Mouse (Mus musculus): Measurements from ENCODE around the gene G6pc3.
"Not testable (repeated sequence)": the region's sequence is repeated elsewhere in the genome, so short reads cannot be mapped to it uniquely, and the experiment has no call there.

Gene G6pc3

DNA sequence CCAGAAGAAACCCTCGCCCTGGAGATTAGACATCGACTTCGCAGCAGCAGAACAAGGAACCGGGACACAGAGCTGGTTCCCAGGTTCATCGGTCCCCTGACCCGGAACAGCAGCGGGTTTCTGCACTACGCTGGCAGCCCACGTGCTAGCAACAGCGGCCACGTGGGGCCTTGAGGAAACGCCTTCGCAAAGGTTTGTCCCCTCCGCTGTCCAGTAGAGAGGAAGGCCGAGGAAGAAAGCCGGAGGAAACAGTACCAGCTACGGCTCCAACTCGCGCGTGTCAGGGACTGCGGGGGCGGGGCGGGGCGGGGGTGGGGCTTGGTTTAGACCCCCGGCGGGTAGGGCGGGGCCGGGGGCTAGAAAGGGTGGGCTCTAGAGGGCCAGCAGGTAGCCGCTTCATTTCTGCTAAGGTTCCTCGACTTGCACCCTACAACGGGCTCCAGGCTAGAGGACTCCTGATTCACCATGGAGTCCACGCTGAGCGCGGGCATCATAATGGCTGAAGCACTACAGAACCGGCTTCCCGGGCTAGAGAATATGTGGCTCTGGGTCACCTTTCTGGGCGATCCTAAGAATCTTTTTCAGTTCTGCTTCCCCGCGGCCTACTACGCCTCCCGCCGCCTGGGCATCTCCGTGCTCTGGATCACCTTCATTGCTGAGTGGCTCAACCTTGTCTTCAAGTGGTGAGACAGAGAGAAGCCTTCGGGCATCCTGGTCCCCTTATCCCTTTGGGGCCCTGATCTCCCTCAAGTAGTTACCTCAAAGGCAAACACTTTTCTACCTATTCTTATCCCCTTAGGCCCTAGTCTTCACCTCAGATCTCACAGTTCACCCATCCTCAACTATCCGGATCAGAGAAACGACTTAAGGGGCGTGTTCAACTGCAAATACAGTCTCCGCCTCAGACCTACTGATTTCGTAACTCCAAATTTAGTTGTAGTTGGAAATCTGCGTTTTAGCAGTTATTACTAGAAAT lies at the start of gene G6pc3:
Gene G6pc3, plus strand, starts transcription at position 160 of the 976 bp plus-strand sequence.
- peak; percentile 89 for DNase-seq

DNA sequence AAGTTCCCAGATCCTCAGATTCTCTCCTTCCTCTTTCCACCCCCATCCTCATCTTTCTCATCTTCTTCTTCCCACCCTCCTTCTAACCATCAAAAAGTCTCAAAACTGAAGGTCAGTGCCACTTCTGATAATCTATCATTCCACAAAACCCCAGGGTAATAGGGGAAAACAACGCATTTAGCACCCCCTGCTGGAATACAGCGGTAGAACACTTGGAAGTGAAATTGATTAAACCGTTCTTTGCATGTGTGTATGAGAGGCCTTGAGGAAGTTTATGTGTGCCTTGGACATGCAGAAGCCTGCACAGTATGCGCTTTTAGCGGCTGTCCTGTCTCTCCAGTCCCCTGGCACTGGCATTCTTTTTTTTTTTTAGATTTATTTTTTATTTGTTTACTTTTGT lies 48.9 kb upstream of the G6pc3 start:
- DNase-seq: peak; percentile 63 to 78

DNA sequence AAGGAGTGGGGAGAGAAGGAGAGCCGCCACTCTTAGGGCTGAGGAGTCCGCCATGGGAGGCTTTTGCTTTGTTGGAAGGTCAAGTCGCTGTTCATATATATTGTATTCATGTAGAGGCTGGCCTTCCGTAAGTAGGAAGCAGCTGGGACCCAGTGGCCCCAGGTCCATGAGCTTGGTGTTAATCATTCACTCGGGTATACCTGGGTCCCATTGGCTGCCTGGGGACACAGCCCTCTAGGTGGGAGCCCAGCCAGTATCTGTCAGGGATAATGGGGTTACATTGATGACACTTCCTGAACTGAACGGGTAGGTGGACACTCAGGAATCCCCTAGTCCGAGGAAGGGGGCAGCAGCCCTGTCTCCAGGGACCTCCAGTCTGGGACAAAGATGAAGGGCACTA lies 47.1 kb upstream of the G6pc3 start:
- no peak for DNase-seq

DNA sequence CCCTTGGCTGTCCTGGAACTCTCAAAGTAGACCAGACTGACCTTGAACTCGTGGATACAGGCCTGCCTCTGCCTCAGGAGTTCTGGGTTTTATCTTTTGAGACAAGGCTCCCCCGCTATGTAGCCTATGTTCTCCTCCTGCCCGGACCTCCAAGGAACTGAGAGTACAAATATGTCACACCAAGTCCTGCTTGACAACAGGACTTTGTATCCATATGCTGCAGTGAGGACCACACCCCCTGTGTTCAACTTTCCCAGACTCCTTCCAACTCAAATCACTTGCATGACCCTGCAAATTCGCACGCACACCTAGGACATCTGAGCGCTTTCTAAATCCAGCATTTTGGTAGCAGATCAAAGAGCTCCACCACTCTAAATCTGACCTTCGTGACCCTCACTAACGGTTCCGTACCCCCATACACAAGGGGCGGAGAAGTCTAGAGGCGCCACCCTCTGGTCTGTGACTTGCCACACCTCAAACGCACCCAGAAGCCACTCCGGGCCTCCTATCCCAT lies 44.4 kb upstream of the G6pc3 start:
- DNase-seq: no peak

DNA sequence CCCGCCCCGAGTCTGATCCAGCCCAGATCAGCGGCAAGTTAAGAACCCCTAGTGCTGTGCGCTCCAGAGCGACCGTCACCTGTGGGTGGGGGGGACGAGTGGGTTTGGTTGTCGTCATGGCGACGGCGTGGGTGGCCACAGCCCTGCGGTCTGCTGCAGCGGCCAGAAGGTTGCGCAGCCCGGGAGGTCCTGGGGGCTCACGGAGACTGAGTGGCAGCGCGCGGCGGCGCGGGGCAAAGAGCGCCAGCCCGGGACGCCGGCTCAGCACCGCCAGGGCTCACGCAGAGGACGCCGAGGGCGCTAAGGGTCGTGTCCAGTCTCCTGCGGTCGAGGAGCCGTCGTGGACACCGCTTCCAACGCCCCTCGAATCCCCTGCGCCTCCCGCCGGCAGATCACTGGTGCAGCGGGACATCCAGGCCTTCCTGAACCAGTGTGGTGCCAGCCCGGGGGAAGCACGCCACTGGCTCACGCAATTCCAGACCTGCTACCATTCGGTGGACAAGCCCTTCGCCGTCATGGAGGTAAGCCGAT lies 43.9 kb upstream of the G6pc3 start, which contains the start of gene Nags:
Gene Nags, plus strand, starts transcription at position 43 of the 531 bp plus-strand sequence.
- no peak for DNase-seq

DNA sequence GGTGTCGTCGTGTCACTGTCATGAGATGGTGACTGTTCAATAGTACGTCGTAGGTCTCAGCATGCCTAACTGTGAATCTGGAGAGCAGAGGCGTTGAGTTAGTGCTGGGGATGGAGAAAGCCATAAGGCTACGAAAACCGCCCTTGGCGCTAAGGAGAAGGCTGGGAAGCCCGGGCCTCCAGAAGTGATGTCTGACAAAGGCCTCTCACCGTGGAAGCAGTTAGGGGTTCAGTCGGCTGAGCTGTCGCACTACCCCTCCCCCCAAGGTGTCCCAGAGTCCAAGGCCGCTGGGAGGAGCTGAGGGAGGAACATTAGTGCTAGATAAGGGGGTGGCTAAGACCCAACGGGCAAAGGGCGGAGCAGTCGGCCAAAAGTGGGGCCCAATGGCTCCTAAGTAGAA lies 43.4 kb upstream of the G6pc3 start:
- DNase-seq: no peak

DNA sequence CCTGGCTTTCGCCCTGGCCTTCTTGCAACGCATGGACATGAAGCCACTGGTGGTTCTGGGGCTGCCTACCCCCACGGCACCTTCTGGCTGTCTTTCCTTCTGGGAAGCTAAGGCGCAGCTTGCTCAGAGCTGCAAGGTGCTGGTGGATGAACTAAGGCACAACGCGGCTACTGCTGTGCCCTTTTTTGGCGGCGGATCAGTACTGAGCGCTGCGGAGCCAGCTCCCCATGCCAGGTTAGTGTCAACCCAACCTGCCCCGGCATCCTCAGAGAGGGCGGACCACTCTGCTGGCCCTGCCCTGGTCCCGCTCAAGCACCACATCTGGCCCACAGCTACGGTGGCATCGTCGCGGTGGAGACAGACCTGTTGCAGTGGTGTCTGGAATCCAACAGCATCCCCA lies 42.9 kb upstream of the G6pc3 start:
- DNase-seq: no peak

DNA sequence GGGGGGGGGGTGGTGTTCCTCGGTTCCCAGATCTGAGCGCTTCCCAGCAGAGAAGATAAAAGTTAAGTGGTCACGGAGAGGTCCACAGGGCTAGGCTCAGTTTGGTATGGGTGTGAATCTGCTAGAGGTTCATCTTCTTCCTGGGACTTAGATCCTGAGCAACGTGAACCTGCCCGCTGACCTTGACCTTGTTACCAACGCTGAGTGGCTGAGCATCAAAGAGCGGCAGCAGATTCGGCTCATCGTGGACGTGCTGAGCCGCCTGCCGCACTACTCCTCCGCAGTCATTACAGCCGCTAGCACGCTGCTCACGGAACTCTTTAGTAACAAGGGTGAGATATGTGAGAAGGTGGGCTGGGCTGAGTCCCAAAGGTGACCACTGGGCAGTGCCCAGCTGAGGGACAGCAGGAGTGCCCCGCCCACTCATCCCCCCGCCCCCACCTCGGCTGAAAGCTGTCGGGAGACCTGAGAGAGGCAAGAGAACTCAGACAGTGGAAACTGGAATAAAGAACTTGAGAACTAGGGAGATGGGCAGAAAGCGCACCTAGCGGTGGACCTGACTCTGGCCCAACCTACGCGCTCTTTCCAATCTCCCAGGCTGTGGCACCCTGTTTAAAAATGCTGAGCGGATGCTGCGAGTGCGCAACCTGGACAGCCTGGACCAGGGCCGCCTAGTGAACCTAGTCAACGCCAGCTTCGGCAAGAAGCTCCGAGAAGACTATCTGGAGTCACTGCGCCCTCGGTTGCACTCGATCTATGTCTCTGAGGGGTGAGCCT lies 42.0 kb upstream of the G6pc3 start:
- DNase-seq: no peak

DNA sequence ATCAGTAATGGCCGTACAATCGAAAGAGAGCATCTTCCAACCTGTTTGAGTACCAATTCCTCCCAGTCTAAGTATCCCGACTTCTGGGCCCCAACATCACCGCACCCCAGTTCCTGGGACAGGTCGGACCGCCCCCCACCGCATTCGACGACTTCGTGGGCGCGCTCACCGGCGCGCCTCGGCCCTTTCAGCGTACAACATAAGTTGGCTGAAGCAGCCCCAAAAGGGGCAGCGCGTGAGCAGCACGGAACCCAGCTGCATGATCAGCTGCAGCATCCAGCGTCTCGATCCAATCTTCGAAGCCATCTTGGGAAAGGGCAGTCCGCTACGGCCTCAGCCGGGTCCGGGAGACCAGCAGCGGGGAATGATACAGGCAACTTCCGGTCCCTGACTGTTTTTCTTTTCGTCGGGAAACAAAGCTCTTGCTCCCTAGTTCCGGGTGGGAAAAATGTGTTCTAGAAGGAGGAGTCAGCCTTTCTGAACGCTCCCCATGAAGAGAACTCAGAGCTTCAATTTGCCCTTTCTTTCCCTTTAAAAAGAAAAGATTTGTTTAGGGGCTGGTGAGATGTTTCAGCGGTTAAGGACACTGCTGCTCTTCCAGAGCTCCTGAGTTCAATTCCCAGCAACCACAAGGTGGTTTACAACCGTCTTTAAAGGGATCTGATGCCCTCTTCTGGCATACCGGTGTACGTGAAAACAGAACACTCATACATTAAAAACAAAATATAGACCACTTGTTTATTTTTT lies 33.2 kb upstream of the G6pc3 start, which contains the start of gene Tmem101:
Gene Tmem101, minus strand, starts transcription at position 366 of the 747 bp plus-strand sequence.
- DNase-seq: peak; percentile 89

DNA sequence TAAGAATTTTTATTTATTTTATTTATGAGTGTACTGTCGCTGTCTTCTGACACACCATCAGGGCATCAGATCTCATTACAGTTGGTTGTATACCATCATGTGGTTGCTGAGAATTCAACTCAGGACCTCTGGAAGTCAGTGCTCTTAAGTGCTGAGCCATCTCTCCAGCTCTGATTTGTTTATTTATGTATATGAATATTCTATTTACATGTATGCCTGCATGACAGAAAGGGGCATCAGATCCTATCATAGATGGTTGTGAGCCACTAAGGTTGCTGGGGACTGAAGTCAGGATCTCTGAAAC lies 32.7 kb upstream of the G6pc3 start:
- DNase-seq: no peak

DNA sequence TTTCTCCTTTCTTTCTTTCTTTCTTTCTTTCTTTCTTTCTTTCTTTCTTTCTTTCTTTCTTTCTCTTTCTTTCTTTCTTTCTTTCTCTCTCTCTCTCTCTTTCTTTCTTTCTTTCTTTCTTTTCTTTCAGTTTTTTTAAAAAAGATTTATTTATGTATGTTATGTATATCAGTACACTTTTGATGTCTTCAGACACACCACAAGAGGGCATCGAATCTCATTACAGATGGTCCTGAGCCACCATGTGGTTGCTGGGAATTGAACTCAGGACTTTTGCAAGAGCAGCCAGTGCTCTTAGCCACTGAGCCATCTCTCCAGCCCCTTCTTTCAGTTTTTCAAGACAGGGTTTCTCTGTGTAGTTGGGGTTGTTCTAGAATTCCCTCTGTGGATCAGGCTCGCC lies 31.4 kb upstream of the G6pc3 start:
- not testable (repeated sequence) for DNase-seq

DNA sequence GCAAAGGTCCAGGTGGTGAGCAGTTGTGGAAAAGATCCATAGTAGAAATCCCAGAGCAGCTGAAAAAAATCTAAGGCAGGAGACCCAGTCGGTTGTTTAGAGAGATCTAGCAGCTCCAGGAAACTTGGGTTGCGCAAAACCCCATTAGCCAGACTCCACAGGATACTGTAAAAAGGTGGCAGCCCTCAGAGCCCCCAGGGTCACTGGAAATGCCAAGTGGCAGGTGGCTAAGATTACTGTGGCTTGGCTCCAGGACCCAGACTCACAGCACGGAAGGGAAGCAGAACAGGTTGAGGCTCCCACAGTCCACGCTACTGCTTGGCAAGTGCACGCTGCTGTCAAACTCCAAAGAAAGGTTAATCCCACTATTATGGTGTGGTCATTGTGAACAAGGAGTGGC lies 29.6 kb upstream of the G6pc3 start:
- DNase-seq: peak; percentile 69 to 72

DNA sequence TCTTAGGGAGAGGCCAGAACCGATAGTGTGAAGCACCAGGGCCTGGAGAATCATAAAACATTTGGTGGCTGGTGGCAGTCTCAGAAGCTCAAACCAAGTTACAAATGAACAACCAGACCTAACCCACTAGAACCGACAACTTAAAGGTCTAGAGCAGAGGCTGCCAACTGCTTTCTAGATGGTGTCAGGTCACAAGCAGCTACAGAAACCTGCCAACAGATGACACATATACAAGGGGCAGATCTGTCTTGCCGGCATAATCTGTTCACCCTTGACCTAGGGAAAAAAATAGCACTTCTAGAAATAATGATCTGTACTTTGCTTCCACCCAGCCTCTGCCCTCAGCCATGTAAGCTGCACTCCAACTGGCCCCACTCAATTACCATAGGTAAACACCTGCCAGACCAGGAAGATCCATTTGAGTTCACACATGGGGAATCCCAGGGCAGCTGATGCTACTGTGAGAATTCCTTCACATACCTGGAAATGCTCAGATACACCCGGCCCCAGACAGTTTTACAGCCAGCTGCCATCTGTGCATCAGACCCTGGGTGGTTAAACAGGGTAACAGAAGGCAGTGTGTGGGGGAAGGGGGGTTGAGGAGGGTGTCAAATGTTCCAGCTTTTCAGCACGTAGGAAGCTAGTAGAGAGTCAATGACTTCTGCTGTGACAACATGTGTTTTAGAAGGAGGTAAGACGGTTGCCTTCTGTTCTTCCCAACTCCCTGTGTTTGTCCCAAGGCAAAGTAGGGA lies 23.3 kb upstream of the G6pc3 start:
- peak; percentile 59 to 71 for DNase-seq

DNA sequence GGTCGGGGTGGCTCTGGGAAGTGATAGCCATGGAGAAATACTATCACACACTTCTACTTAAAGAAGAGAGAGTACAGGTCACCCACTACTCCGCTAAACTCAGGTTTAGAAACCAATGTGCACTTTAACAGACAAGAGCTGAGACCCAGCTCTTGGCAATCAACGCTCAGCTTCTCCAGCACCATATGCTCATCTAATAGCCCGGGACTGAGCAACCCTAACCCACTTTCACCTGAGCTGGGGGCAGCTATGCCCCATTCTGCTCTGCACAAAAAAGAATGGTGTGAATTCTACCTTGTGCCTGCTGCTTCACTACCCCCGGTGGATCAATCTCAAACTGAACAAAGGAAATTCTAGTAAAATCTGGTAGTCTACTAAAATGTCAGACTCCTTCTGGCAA lies 21.9 kb upstream of the G6pc3 start:
- peak; percentile 31 to 36 for DNase-seq

DNA sequence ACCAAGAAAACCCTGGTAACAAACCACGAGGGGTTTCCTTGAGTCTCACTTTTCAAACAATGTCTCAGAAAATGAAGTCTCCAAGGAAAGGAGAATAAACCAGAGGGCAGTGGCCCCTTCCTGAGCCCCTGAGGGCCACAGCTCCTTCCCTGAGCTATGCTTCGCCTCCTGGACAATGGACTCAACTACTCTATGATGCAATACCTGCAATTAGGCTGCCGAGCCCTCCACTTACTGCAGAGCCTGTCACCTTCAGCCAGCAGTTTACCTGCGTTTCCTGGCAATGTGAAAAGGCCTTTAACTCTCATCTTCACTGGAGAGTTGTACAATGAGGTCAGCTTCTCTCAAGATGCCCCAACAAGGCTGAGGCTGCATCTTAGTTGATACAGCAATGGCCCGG lies 20.7 kb upstream of the G6pc3 start:
- DNase-seq: no peak

DNA sequence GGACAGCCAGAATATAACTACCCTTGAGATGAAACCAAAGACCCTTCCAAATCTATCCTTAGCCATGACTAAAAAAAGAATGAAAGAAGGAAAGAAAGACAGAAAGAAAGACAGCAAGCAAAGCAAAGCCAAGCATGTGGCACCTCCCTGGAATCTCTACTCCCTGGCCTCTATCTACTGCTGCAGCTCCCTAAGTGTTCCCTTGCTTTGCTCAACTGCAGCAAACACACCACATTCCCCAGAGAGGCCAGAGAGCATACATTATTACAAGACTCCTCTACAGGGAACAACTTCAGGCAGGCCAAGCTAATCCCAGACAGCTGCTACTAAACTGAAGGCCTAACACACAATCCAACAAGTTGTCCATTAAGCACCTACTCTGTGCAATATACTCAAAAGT lies 9.6 kb upstream of the G6pc3 start:
- DNase-seq: no peak

DNA sequence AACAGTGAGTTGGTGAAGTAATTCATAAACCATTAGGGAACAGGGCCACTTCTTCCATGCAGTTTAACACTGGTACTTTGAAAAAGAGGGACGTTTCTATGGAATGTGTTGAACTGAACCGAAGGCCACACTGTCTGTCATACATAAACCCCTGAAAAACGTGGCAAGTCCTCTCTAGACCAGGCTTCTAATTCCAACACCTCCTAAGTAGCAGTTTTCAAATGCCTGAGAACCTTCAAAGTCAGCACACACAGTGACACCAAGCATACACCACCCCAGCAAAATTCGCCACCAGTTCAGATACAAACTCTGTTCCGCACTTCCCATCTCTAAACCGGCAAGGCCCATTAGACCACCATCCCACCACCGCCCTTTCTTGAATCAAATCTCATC lies 5.2 kb upstream of the G6pc3 start:
- DNase-seq: no peak

DNA sequence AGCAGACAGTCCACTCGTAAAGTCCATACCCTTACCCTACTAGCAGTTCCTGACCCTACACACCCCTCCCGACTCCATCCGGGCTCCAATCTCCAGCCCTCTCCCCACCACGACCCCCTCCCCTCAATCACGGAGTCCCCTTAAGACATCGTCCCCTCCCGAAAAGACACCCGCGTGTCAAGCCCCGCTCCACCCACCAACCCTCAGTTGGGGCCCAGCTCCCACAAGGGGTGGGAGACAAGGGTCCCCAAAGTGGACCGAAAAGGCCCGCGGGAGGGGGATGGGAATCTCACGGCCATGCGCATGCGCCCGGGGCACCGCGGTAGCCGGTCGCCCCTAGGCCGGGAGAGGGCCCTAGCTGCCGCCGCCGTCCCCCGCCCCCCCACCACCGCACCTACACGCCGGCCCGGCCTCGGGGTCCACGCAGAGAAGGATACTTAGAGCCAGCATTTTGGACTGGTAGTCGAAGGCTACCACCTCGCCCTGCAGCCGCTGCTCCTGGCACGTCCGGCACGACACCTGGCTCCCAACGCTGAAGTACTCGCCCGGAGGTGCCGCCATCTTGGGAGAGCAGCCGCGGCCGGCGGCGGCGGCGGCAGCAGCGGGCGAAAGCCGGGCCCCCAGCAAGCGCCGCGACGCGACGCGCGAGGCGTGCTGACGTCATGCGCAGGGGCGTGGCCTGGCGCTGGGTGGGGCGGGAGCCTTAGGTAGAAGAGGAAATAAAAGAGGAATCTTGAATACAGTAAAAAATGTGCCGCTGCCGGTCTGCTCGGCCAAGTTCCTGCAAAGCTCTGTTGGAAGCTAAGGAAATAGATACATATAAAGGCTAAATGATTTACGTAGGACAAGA lies 4.5 kb upstream of the G6pc3 start, which contains the start of gene Lsm12:
Gene Lsm12, minus strand, starts transcription at position 651 of the 850 bp plus-strand sequence.
- DNase-seq: peak; percentile 97 to 98

DNA sequence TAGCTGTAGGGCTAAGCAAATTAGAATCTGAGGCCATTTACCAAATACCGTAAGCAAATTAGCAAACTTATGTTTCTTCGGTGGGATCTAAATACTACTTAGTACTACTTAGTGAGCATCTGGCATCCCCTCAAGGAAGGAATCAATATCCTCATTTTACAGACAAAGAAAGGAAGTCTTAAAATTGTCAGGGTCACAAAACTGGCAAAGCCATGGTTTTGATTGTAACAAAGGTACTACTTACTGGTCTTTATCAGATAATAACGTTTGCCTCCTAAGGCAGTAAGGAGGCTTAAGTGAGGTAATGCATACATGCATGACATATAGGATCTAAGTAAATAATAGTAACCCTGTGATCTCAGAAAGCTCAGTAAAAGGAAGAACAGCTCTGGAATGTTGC lies 3.7 kb upstream of the G6pc3 start:
- DNase-seq: no peak

DNA sequence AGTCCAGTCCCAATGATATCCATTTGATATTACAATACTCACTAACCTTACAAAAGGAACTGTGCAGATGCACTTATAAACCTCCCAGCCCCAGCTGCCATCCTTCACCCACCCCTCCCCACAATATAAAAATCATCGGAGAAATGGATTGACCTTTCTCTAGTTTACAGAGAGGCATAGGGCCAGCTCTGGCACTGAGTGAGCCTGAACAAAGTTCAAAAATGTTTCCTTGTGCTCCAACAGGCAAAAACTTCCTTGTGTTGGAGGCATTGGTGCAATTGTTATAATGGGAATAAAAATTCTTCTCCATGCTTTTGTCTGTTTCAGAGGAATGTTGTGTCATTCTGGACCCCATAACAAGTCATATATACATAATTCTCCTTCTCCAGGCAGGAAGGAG lies 3.2 kb upstream of the G6pc3 start:
- no peak for DNase-seq

DNA sequence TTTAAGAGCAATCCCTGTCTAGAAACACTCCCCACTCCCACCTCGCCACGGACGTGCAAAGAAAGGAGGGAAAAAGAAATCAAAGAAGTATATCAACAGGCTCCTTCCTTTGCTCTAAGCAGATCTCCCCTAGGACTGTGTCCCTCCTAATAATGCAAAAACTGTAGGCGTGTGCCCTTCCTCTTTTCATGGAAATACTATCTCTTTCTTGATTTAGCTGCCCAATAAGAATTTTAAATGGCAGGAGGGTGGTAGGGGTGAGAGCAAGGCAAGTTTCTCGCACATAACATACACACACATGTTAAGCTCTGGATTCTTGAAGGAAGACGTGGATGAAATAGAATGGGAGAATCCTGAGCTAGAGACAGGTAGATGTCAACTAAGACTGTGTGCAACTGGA lies 440 bp upstream of the G6pc3 start:
- DNase-seq: no peak
